Mouse (Mus musculus) CH12.LX (cell line): ENCODE data around the gene Acad12.

Source experiments
- BHLHE40 ChIP-seq: IDR thresholded peaks from 2 replicates; pipeline ENCODE4 v1.6.1; 2011; ENCODE audit warnings: mild to moderate bottlenecking, low read depth, low read length, improper control_type of control experiment
- CTCF ChIP-seq, 2 experiments: IDR thresholded peaks in 1 of 2; conservative IDR thresholded peaks in 1 of 2; 2 replicates each; pipeline ENCODE4 v1.5.1; 2011 to 2012; ENCODE audit warnings: low read depth in 2 of 2, low read length in 2 of 2, improper control_type of control experiment in 1 of 2, inconsistent platforms in 1 of 2, mild to moderate bottlenecking in 1 of 2, moderate library complexity in 1 of 2
- E2F4 ChIP-seq: IDR thresholded peaks from 2 replicates; pipeline ENCODE4 v1.6.1; 2011; ENCODE audit warnings: low read depth, low read length, improper control_type of control experiment; ENCODE audit not compliant: insufficient replicate concordance
- ETS1 ChIP-seq: conservative IDR thresholded peaks from 2 replicates; pipeline ENCODE4 v1.6.1; 2012; ENCODE audit warnings: low read depth, mild to moderate bottlenecking, inconsistent platforms, low read length, improper control_type of control experiment, moderate library complexity
- GABPA ChIP-seq: IDR thresholded peaks from 2 replicates; pipeline ENCODE4 v1.6.1; 2012; ENCODE audit warnings: low read depth, low read length, improper control_type of control experiment, inconsistent platforms; ENCODE audit not compliant: insufficient replicate concordance
- MEF2A ChIP-seq: IDR thresholded peaks from 2 replicates; pipeline ENCODE4 v1.6.1; 2014; ENCODE audit warnings: low read depth, mild to moderate bottlenecking, inconsistent platforms, low read length, improper control_type of control experiment, borderline replicate concordance
- POLR2A ChIP-seq: IDR thresholded peaks from 2 replicates; pipeline ENCODE4 v1.6.1; 2011; ENCODE audit warnings: low read depth, mild to moderate bottlenecking, improper control_type of control experiment, low read length
- TCF12 ChIP-seq: IDR thresholded peaks from 2 replicates; pipeline ENCODE4 v1.6.1; 2014; ENCODE audit warnings: low read depth, mild to moderate bottlenecking, inconsistent platforms, low read length, improper control_type of control experiment
- USF1 ChIP-seq: IDR thresholded peaks from 2 replicates; pipeline ENCODE4 v1.6.1; 2014; ENCODE audit warnings: low read depth, mild to moderate bottlenecking, inconsistent platforms, low read length, improper control_type of control experiment
- ZC3H11A ChIP-seq: IDR thresholded peaks from 2 replicates; pipeline ENCODE4 v1.6.1; 2012; ENCODE audit warnings: low read depth, mild to moderate bottlenecking, inconsistent platforms, low read length, improper control_type of control experiment
- ZMIZ1 ChIP-seq: IDR thresholded peaks from 2 replicates; pipeline ENCODE4 v1.6.1; 2012; ENCODE audit warnings: low read depth, mild to moderate bottlenecking, inconsistent platforms, low read length, improper control_type of control experiment

- TF ChIP-seq MEF2A (0 out of 2 replicates have a peak, but pooled peaks have one; percentile 20), GABPA (no peak), ETS1 (no peak), TCF12 (no peak), POLR2A (no peak), E2F4 (no peak), ZC3H11A (no peak), CTCF (conservative IDR thresholded peaks at IDR 0.05 in 1 of 2, IDR thresholded peaks at IDR 0.05 in 1 of 2; ENCODE audit: low read depth in 2 of 2, low read length in 2 of 2) (peak; percentile 85 to 98), BHLHE40 (no peak), USF1 (no peak), ZMIZ1 (no peak)
These were observed 12.6 kb downstream of the Acad12 start for GRCm38 (mm10) chr5:121606151-121606550.
